Mouse (Mus musculus) ES-E14 (cell line): ENCODE data around the gene Rai14.

Experiments used
- HCFC1 ChIP-seq: IDR thresholded peaks from 2 replicates; pipeline ENCODE4 v1.6.1; 2012; ENCODE audit warnings: low read length, inconsistent platforms, borderline replicate concordance; ENCODE audit not compliant: insufficient read depth
- MAFK ChIP-seq: IDR thresholded peaks from 2 replicates; pipeline ENCODE4 v1.6.1; 2014; ENCODE audit warnings: mild to moderate bottlenecking, low read depth, low read length, inconsistent platforms; ENCODE audit not compliant: insufficient read depth
- ZC3H11A ChIP-seq: IDR thresholded peaks from 2 replicates; pipeline ENCODE4 v1.6.1; 2012; ENCODE audit warnings: low read depth, mild to moderate bottlenecking, inconsistent platforms, low read length, borderline replicate concordance

GRCm38 (mm10) chr15:10706414-10706813 lies 8.0 kb downstream of the Rai14 start:
- TF ChIP-seq ZC3H11A, result no peak
- TF ChIP-seq HCFC1, result no peak
- TF ChIP-seq MAFK, result no peak
